Mouse (Mus musculus) myocyte (in vitro differentiated cells): ENCODE measurements around the gene Chuk. TPM values are rescaled to one million over a fixed set of nuclear protein-coding genes. Genes with fewer than 3 reads are reported as not detected.
A peak's percentile ranks its signal among the peaks of the same experiment; 100 is the strongest.

Experiments used
- H3K27me3 ChIP-seq: one replicate; pipeline ENCODE4 v1.6.1; 2011; ENCODE audit not compliant: control insufficient read depth, insufficient read depth, insufficient read length
- H3K36me3 ChIP-seq: one replicate; pipeline ENCODE4 v1.6.1; 2011; ENCODE audit not compliant: control insufficient read depth, insufficient read depth
- H3K4me2 ChIP-seq: one replicate; pipeline ENCODE4 v1.6.1; 2011; ENCODE audit warnings: low read depth, control low read depth
- H3K4me3 ChIP-seq: one replicate; pipeline ENCODE4 v1.5.1; 2011; ENCODE audit warnings: mild to moderate bottlenecking, control low read depth, moderate library complexity
- H3K79me2 ChIP-seq: one replicate; pipeline ENCODE4 v1.6.1; 2011; ENCODE audit not compliant: control insufficient read depth, insufficient read depth
- H3ac ChIP-seq: one replicate; pipeline ENCODE4 v1.6.1; 2011; ENCODE audit not compliant: control insufficient read depth, insufficient read length
- CEBPB ChIP-seq: IDR thresholded peaks from 2 replicates; pipeline ENCODE4 v1.6.1; 2011; ENCODE audit warnings: mild to moderate bottlenecking, moderate library complexity; ENCODE audit not compliant: poor library complexity, insufficient read depth, severe bottlenecking
- E2F4 ChIP-seq: IDR thresholded peaks from one replicate; pipeline ENCODE4 v1.6.1; 2011; ENCODE audit warnings: mild to moderate bottlenecking, control low read depth, moderate library complexity; ENCODE audit not compliant: insufficient read depth
- MAX ChIP-seq: IDR thresholded peaks from one replicate; pipeline ENCODE4 v1.6.1; 2011; ENCODE audit warnings: low read depth, mild to moderate bottlenecking, control low read depth
- MYOD1 ChIP-seq, 3 experiments: IDR thresholded peaks; one replicate each; pipeline ENCODE4 v1.6.1; 2011; ENCODE audit warnings: control low read depth in 2 of 3, low read depth in 2 of 3, mild to moderate bottlenecking in 2 of 3, moderate library complexity in 1 of 3; ENCODE audit not compliant: insufficient read length in 2 of 3, control insufficient read depth in 1 of 3
- MYOG ChIP-seq, 3 experiments: IDR thresholded peaks; one replicate each; pipeline ENCODE4 v1.6.1; 2011; ENCODE audit warnings: control low read depth in 2 of 3, low read depth in 2 of 3, mild to moderate bottlenecking in 2 of 3; ENCODE audit not compliant: insufficient read length in 2 of 3, control insufficient read depth in 1 of 3, insufficient read depth in 1 of 3
- POLR2A ChIP-seq: IDR thresholded peaks from one replicate; pipeline ENCODE4 v1.6.1; 2011; ENCODE audit warnings: low read depth, mild to moderate bottlenecking, control low read depth, moderate library complexity; ENCODE audit not compliant: insufficient read length
- POLR2AphosphoS2 ChIP-seq: IDR thresholded peaks from one replicate; pipeline ENCODE4 v1.6.1; 2011; ENCODE audit warnings: low read depth, control low read depth; ENCODE audit not compliant: insufficient read length
- REST ChIP-seq: IDR thresholded peaks from one replicate; pipeline ENCODE4 v1.6.1; 2011; ENCODE audit warnings: mild to moderate bottlenecking, control low read depth, moderate library complexity; ENCODE audit not compliant: insufficient read depth, insufficient read length
- SRF ChIP-seq: IDR thresholded peaks from one replicate; pipeline ENCODE4 v1.6.1; 2011; ENCODE audit warnings: low read depth; ENCODE audit not compliant: control insufficient read depth, insufficient read length
- TCF12 ChIP-seq: IDR thresholded peaks from one replicate; pipeline ENCODE4 v1.6.1; 2011; ENCODE audit warnings: mild to moderate bottlenecking, control low read depth; ENCODE audit not compliant: poor library complexity, insufficient read depth, severe bottlenecking
- TCF3 ChIP-seq: IDR thresholded peaks from one replicate; pipeline ENCODE4 v1.6.1; 2011; ENCODE audit warnings: low read depth, control low read depth; ENCODE audit not compliant: insufficient read length
- USF1 ChIP-seq: IDR thresholded peaks from one replicate; pipeline ENCODE4 v1.6.1; 2011; ENCODE audit warnings: low read depth, mild to moderate bottlenecking, control low read depth, moderate library complexity
- polyA plus RNA-seq: library from polyadenylated mRNA; unstranded; fragments of >200 nt; fragmentation: generic; extraction: Trizol; gene quantifications from one replicate; pipeline ENCODE4 v1.2.1, GENCODE M21; 2012; ENCODE audit warnings: missing spikeins

Chuk gene
- polyA plus RNA-seq, 1 experiment: 12.2 TPM

- peak overlapping the region; percentile 84 for H3K4me2 ChIP-seq
- TF ChIP-seq CEBPB: peak; percentile 85
- TF ChIP-seq MAX: no peak
These were observed 39.8 kb downstream of the Chuk start for GRCm38 (mm10) chr19:44067323-44068049.

GRCm38 (mm10) chr19:44064734-44065133 lies 42.5 kb downstream of the Chuk start:
- TF ChIP-seq MYOD1 (IDR thresholded peaks at IDR 0.05; ENCODE audit: control insufficient read depth in 1 of 3, insufficient read length in 2 of 3, low read depth in 2 of 3): no peak
- TF ChIP-seq MYOG (IDR thresholded peaks at IDR 0.05; ENCODE audit: control insufficient read depth in 1 of 3, insufficient read depth in 1 of 3, insufficient read length in 2 of 3, low read depth in 2 of 3): no peak
- TF ChIP-seq MAX: no peak
- TF ChIP-seq SRF: no peak
- no peak for TF ChIP-seq POLR2AphosphoS2
- TF ChIP-seq E2F4: no peak
- no peak for TF ChIP-seq CEBPB
- no peak for TF ChIP-seq TCF3
- no peak for TF ChIP-seq TCF12
- TF ChIP-seq POLR2A: no peak
- TF ChIP-seq REST: no peak
- TF ChIP-seq USF1: no peak
- Histone ChIP-seq H3K27me3 (no peaks in the 10 kb centered on the region), H3K36me3 (peaks cover 18% of the 10 kb centered on the region)

More at GRCm38 (mm10) chr19:44067323-44068049, 39.8 kb downstream of the Chuk start:
- H3K27me3 ChIP-seq: no peaks in the 10 kb centered on the region
- peaks cover 10% of the 10 kb centered on the region for H3K79me2 ChIP-seq
- H3K4me3 ChIP-seq: peak overlapping the region; percentile 66
- no peak overlapping the region for H3ac ChIP-seq
- H3K36me3 ChIP-seq: peaks cover 7% of the 10 kb centered on the region

GRCm38 (mm10) chr19:44063773-44064172 lies 43.5 kb downstream of the Chuk start:
- no peak overlapping the region for H3ac ChIP-seq
- H3K4me2 ChIP-seq: no peak overlapping the region
- TF ChIP-seq USF1 (no peak), POLR2A (no peak), E2F4 (no peak), MYOD1 (IDR thresholded peaks at IDR 0.05; ENCODE audit: control insufficient read depth in 1 of 3, insufficient read length in 2 of 3, low read depth in 2 of 3) (no peak), MAX (no peak), TCF3 (no peak), MYOG (IDR thresholded peaks at IDR 0.05; ENCODE audit: control insufficient read depth in 1 of 3, insufficient read depth in 1 of 3, insufficient read length in 2 of 3, low read depth in 2 of 3) (no peak), POLR2AphosphoS2 (no peak), CEBPB (no peak), SRF (no peak), TCF12 (no peak), REST (no peak)
- H3K79me2 ChIP-seq: peaks cover 8% of the 10 kb centered on the region
- H3K36me3 ChIP-seq: peaks cover 25% of the 10 kb centered on the region
- no peak overlapping the region for H3K4me3 ChIP-seq
- H3K27me3 ChIP-seq: no peaks in the 10 kb centered on the region

More at GRCm38 (mm10) chr19:44064734-44065133, 42.5 kb downstream of the Chuk start:
- no peak overlapping the region for H3K4me3 ChIP-seq
- no peak overlapping the region for H3K4me2 ChIP-seq
- H3K79me2 ChIP-seq: peaks cover 10% of the 10 kb centered on the region
- no peak overlapping the region for H3ac ChIP-seq

- no peak overlapping the region for H3ac ChIP-seq
- TF ChIP-seq USF1 (no peak), CEBPB (no peak), E2F4 (no peak), REST (no peak)
- H3K27me3 ChIP-seq: no peaks in the 10 kb centered on the region
- no peak overlapping the region for H3K4me3 ChIP-seq
- no peaks in the 10 kb centered on the region for H3K79me2 ChIP-seq
- no peak overlapping the region for H3K4me2 ChIP-seq
- peaks cover 40% of the 10 kb centered on the region for H3K36me3 ChIP-seq
These were observed 47.1 kb downstream of the Chuk start for GRCm38 (mm10) chr19:44060226-44060625.

- H3K4me2 ChIP-seq: no peak overlapping the region
- peaks cover 36% of the 10 kb centered on the region for H3K36me3 ChIP-seq
- TF ChIP-seq TCF12 (no peak), MYOG (IDR thresholded peaks at IDR 0.05; ENCODE audit: control insufficient read depth in 1 of 3, insufficient read depth in 1 of 3, insufficient read length in 2 of 3, low read depth in 2 of 3) (no peak), POLR2A (no peak), MAX (no peak), CEBPB (no peak), TCF3 (no peak), USF1 (no peak), REST (no peak), POLR2AphosphoS2 (no peak), MYOD1 (IDR thresholded peaks at IDR 0.05; ENCODE audit: control insufficient read depth in 1 of 3, insufficient read length in 2 of 3, low read depth in 2 of 3) (no peak), E2F4 (no peak), SRF (no peak)
- H3K27me3 ChIP-seq: no peaks in the 10 kb centered on the region
- no peak overlapping the region for H3ac ChIP-seq
- no peaks in the 10 kb centered on the region for H3K79me2 ChIP-seq
- H3K4me3 ChIP-seq: no peak overlapping the region
These were observed 52.0 kb downstream of the Chuk start for GRCm38 (mm10) chr19:44055173-44055826.
